Mouse (Mus musculus): ENCODE measurements around the gene Sirt7.

- TF ChIP-seq POLR2A (IDR thresholded peaks at IDR 0.05; ENCODE audit: insufficient read depth, low read depth, low read length), result no peak
- no peak for TF ChIP-seq CTCF (IDR thresholded peaks at IDR 0.05)
Measured at GRCm38 (mm10) chr11:120616617-120617294, 8.3 kb downstream of the Sirt7 start.

Measured in heart, adult 2 months (tissue).